Mouse (Mus musculus): ENCODE data around the gene Rab3d. TPM values are rescaled to one million over a fixed set of nuclear protein-coding genes. Genes with fewer than 3 reads are reported as not detected.

Rab3d gene
- polyA plus RNA-seq (2016; fragmentation: Nextera tagmentation; extraction: Ambion mirVana), result 12.4 and 13.1 TPM in 2 replicates

GRCm38 (mm10) chr9:21918035-21918592, at the start of gene Rab3d:
Rab3d (minus strand) TSS chr9:21918192.
- peaks cover 11% of the 10 kb centered on the region for H3K4me1 ChIP-seq
- H3K27ac ChIP-seq, result peak within 1 kb of the TSS; percentile 43
- H3K4me3 ChIP-seq (replicated peaks), result peak within 1 kb of the TSS; percentile 62
- peak; percentile 94 for ATAC-seq (ENCODE audit: low FRiP score)
- no peaks in the 10 kb centered on the region; the same call in 1 of the 2 replicates for H3K36me3 ChIP-seq (replicated peaks)
- peaks cover 29% of the 10 kb centered on the region for H3K27me3 ChIP-seq
- H3K9me3 ChIP-seq, result no peaks in the 10 kb centered on the region
- under 1% methylated on average over 36 of the region's 36 CpGs for WGBS
- H3K4me2 ChIP-seq, result peak within 1 kb of the TSS; percentile 96
- peak within 1 kb of the TSS; percentile 66 for H3K9ac ChIP-seq

DNA sequence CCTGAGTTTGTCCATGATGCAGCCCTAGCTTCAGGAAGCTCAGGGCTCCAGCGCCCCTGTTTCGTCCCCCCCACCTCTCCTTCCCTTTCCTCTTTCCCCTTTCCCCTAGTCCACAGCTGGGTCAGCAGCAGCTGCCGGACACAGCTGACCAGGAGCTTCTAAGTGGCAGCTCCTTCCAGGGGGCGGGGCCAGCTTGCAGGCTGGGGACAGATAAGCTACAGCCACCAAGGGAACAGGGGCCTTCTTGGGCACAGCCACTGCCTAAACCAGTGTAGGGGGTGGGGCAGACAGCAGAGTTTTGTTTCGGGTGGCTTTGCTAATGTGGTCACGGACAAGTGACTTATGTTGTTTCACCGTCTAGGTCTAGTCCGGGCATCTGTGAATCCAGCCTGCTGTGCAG, 45.4 kb upstream of the Rab3d start, which contains the start of gene Epor:
Epor (minus strand) TSS at position 90 of the 400 bp plus-strand sequence.
- Histone ChIP-seq H3K27me3 (peaks cover 55% of the 10 kb centered on the region), H3K27ac (no peak within 1 kb of the TSS), H3K4me3 (replicated peaks) (peak within 1 kb of the TSS; percentile 42), H3K4me1 (peaks cover 28% of the 10 kb centered on the region), H3K9me3 (no peaks in the 10 kb centered on the region), H3K36me3 (replicated peaks) (no peaks in the 10 kb centered on the region), H3K4me2 (peak within 1 kb of the TSS; percentile 72), H3K9ac (peak within 1 kb of the TSS; percentile 45)
- WGBS, result 32% methylated on average over 7 of the region's 8 CpGs
- no peak for ATAC-seq (ENCODE audit: low FRiP score)

DNA sequence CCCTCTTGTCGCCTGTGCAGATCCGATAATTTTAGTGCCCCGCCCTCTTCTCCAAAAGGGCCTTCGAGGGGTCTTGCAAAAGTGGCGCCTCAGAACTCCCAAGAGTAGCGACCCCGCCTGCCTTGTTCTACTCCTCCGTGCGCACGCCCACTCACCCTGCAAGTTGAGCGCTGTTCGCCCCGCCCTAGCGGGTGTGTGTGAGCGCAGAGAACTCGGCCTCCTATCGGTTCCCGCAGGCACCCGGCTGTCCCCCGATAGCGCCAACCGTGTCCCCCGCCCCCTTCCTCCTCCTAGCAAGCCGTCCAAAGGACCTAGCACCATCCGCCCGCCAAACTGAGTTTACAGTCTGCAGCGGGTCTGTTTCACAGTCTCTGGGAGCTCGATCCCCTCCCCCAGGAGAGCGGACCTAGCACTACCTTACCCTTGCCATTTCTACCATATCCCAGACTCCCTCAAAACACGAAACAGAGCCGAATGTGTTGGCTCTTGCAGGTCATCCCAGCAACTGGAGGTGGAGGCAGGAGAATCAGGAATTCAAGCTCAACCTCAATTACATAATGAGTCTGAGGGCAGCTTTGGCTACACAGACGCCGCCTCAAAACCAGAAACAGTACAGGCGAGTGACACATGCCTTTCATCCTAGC, 44.5 kb upstream of the Rab3d start:
- H3K27ac ChIP-seq, result no peak overlapping the region
- H3K9me3 ChIP-seq, result no peaks in the 10 kb centered on the region
- peak overlapping the region; percentile 42 for H3K4me3 ChIP-seq (replicated peaks)
- peak; percentile 83 for ATAC-seq (ENCODE audit: low FRiP score)
- peak overlapping the region; percentile 45 for H3K9ac ChIP-seq
- H3K27me3 ChIP-seq, result peaks cover 55% of the 10 kb centered on the region
- H3K4me1 ChIP-seq, result peaks cover 28% of the 10 kb centered on the region
- peak overlapping the region; percentile 72 for H3K4me2 ChIP-seq
- 3% methylated on average over 34 of the region's 34 CpGs for WGBS
- H3K36me3 ChIP-seq (replicated peaks), result 0 out of 2 replicates have a peak, but pooled peaks cover under 1% of the 10 kb centered on the region

DNA sequence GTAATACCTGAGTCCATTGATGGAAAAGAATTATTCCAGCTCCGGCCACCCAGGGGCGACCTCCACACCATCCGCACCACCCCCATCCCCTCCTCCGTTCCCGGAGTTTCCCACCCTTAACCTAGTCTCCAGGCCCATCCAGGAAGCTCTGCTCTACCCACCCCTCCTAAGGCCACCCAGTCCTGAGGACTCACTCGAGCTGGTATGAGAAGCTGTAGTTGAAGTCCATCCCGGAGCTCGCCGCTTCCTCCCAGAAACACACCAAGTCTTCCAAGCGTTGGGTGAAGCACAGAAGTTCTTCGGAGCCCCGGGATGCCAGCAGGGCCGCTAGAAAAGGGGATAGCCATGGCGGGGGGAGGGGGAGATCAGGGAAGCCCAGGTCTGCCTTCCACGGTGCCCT, 44.0 kb upstream of the Rab3d start:
- under 1% methylated on average over 15 of the region's 15 CpGs for WGBS
- Histone ChIP-seq H3K27me3 (peaks cover 55% of the 10 kb centered on the region), H3K9ac (peak overlapping the region; percentile 45), H3K4me1 (peaks cover 28% of the 10 kb centered on the region), H3K9me3 (no peaks in the 10 kb centered on the region), H3K4me2 (peak overlapping the region; percentile 72), H3K4me3 (replicated peaks) (peak overlapping the region; percentile 42), H3K36me3 (replicated peaks) (0 out of 2 replicates have a peak, but pooled peaks cover 4% of the 10 kb centered on the region), H3K27ac (no peak overlapping the region)
- ATAC-seq (ENCODE audit: low FRiP score), result peak; percentile 47

DNA sequence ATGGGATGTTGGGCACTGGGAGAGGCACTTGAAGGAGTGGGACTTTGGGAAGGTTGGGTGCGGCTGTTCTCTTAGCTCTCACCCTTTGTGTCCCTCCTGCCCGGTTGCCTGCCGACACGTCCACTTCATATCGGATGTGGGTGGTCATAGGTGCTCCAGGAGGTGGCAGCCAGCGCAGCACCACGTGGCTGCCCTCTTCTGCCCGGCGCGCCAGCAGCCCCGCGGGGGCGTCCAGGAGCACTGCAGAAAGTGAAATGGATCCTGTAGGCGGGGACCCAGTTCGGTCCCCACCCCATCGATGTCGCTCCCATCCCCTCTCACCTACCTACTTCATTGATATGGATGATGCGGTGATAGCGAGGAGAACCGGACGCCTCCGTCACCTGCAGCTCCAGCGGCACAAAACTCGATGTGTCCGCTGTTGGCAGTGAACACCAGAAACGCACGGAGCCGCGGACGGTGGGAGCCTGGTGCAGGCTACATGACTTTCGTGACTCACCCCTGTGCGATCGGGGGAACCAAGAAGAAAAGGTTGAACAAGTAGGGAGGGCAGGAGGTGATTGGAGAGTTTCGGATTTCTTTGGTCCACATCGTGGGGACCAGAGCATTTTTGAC, 43.5 kb upstream of the Rab3d start:
- H3K27me3 ChIP-seq, result peaks cover 55% of the 10 kb centered on the region
- H3K4me1 ChIP-seq, result peaks cover 32% of the 10 kb centered on the region
- H3K4me2 ChIP-seq, result peak overlapping the region; percentile 72
- no peak overlapping the region for H3K9ac ChIP-seq
- no peak for ATAC-seq (ENCODE audit: low FRiP score)
- no peak overlapping the region for H3K27ac ChIP-seq
- WGBS, result 2% methylated on average over 35 of the region's 35 CpGs
- H3K36me3 ChIP-seq (replicated peaks), result 0 out of 2 replicates have a peak, but pooled peaks cover 4% of the 10 kb centered on the region
- peak overlapping the region; percentile 42 for H3K4me3 ChIP-seq (replicated peaks)
- H3K9me3 ChIP-seq, result no peaks in the 10 kb centered on the region

GRCm38 (mm10) chr9:21960558-21961208, 42.7 kb upstream of the Rab3d start:
- Histone ChIP-seq H3K9ac (no peak overlapping the region), H3K27me3 (peaks cover 55% of the 10 kb centered on the region)

DNA sequence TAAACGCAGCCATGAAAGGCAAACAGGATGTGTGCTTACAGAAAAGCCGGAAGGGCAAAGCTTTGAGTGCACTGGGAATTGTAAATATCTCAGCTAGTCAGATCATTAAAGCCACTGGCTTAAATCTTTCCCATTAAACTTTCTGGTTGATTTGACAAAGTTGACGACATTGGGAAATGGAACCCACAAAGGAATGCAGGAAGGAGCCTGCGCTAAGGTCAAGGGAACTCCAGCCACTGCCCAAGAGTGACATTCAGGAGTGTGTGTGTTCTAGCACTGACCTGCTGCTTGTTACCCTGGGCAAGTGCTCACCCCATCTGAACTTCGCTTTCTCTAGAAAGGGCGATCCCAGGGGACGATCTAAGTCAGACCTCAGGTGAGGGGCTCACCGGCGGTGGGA, 42.1 kb upstream of the Rab3d start:
- H3K4me3 ChIP-seq (replicated peaks), result no peak overlapping the region
- WGBS, result 46% methylated on average over 9 of the region's 9 CpGs
- H3K4me2 ChIP-seq, result no peak overlapping the region
- no peak for ATAC-seq (ENCODE audit: low FRiP score)
- H3K36me3 ChIP-seq (replicated peaks), result 0 out of 2 replicates have a peak, but pooled peaks cover 4% of the 10 kb centered on the region
- H3K27me3 ChIP-seq, result peaks cover 55% of the 10 kb centered on the region
- H3K4me1 ChIP-seq, result peaks cover 35% of the 10 kb centered on the region
- H3K27ac ChIP-seq, result no peak overlapping the region
- H3K9me3 ChIP-seq, result no peaks in the 10 kb centered on the region
- H3K9ac ChIP-seq, result no peak overlapping the region

More at GRCm38 (mm10) chr9:21960558-21961208, 42.7 kb upstream of the Rab3d start:
- 8% methylated on average over 26 of the region's 26 CpGs for WGBS
- no peak overlapping the region; the same call in 1 of the 2 replicates for H3K4me3 ChIP-seq (replicated peaks)
- 0 out of 2 replicates have a peak, but pooled peaks cover 4% of the 10 kb centered on the region for H3K36me3 ChIP-seq (replicated peaks)
- peaks cover 35% of the 10 kb centered on the region for H3K4me1 ChIP-seq
- no peak overlapping the region for H3K27ac ChIP-seq
- H3K4me2 ChIP-seq, result peak overlapping the region; percentile 30; the same call in 1 of the 2 replicates
- ATAC-seq (ENCODE audit: low FRiP score), result no peak
- no peaks in the 10 kb centered on the region for H3K9me3 ChIP-seq

DNA sequence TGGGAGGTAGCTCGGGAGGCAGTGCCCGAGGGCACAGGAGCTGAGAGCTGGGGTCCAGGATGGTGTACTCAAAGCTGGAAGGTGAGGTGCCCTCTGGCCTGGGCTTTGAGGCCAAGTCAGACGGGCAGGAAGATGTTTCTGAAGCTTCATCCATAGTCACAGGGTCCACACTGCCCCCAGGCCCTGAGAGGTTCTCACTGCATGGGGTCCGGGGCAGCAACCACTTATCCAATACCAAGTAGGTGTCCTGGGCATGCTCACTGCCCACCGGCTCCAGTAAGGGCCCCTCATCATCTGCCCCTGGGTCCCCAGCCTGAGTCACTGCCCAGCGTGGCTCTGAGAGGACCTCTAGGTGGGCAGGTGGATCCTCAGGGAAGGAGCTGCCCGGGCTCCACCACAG, 41.3 kb upstream of the Rab3d start:
- peaks cover 40% of the 10 kb centered on the region for H3K4me1 ChIP-seq
- H3K27me3 ChIP-seq, result peaks cover 54% of the 10 kb centered on the region
- 85% methylated on average over 7 of the region's 7 CpGs for WGBS
- H3K9ac ChIP-seq, result no peak overlapping the region
- 0 out of 2 replicates have a peak, but pooled peaks cover 4% of the 10 kb centered on the region for H3K36me3 ChIP-seq (replicated peaks)
- H3K4me3 ChIP-seq (replicated peaks), result no peak overlapping the region
- H3K9me3 ChIP-seq, result no peaks in the 10 kb centered on the region
- no peak overlapping the region for H3K27ac ChIP-seq
- H3K4me2 ChIP-seq, result no peak overlapping the region
- ATAC-seq (ENCODE audit: low FRiP score), result no peak

GRCm38 (mm10) chr9:21958372-21958771, 40.4 kb upstream of the Rab3d start:
- H3K4me2 ChIP-seq, result no peak overlapping the region

GRCm38 (mm10) chr9:21955570-21956281, 37.7 kb upstream of the Rab3d start, which contains the start of gene Swsap1:
Swsap1 (plus strand) TSS chr9:21955755.
- ATAC-seq (ENCODE audit: low FRiP score), result peak; percentile 98
- H3K9ac ChIP-seq, result peak within 1 kb of the TSS; percentile 81
- H3K27ac ChIP-seq, result peak within 1 kb of the TSS; percentile 93
- under 1% methylated on average over 49 of the region's 54 CpGs for WGBS
- H3K4me3 ChIP-seq (replicated peaks), result peak within 1 kb of the TSS; percentile 71
- peak within 1 kb of the TSS; percentile 65 for H3K4me2 ChIP-seq
- 0 out of 2 replicates have a peak, but pooled peaks cover 3% of the 10 kb centered on the region for H3K9me3 ChIP-seq
- H3K4me1 ChIP-seq, result peaks cover 26% of the 10 kb centered on the region
- 0 out of 2 replicates have a peak, but pooled peaks cover 4% of the 10 kb centered on the region for H3K36me3 ChIP-seq (replicated peaks)
- H3K27me3 ChIP-seq, result peaks cover 19% of the 10 kb centered on the region

More at GRCm38 (mm10) chr9:21958372-21958771, 40.4 kb upstream of the Rab3d start:
- H3K4me3 ChIP-seq (replicated peaks), result no peak overlapping the region
- no peak overlapping the region for H3K9ac ChIP-seq
- no peak for ATAC-seq (ENCODE audit: low FRiP score)
- 0 out of 2 replicates have a peak, but pooled peaks cover 4% of the 10 kb centered on the region for H3K36me3 ChIP-seq (replicated peaks)
- WGBS, result 83% methylated on average over 5 of the region's 5 CpGs
- H3K27ac ChIP-seq, result no peak overlapping the region
- H3K4me1 ChIP-seq, result peaks cover 42% of the 10 kb centered on the region
- H3K9me3 ChIP-seq, result no peaks in the 10 kb centered on the region
- H3K27me3 ChIP-seq, result peaks cover 45% of the 10 kb centered on the region

DNA sequence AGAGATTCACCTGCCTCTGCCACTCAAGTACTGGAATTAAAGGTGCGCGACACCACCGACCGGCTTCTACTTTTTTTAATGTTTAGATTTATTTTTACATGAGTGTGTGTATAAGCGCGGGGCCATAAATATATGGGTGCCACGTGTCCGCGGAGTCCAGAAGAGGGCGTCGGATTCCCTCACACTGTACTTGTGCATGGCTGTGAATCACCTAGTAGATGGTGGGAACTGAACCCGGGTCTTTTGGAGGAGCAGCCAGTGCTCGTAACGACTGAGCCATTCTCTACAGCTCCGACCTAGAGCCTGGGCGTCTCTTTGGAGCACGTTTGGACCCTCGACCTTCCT, 37.2 kb upstream of the Rab3d start:
- peak overlapping the region; percentile 93 for H3K27ac ChIP-seq
- H3K9me3 ChIP-seq, result 0 out of 2 replicates have a peak, but pooled peaks cover 3% of the 10 kb centered on the region
- H3K4me2 ChIP-seq, result peak overlapping the region; percentile 65
- H3K4me3 ChIP-seq (replicated peaks), result peak overlapping the region; percentile 71
- 0 out of 2 replicates have a peak, but pooled peaks cover 4% of the 10 kb centered on the region for H3K36me3 ChIP-seq (replicated peaks)
- 0 out of 2 replicates have a peak overlapping the region, but pooled peaks have one; percentile 81 for H3K9ac ChIP-seq
- peaks cover 23% of the 10 kb centered on the region for H3K4me1 ChIP-seq
- WGBS, result 2% methylated on average over 18 of the region's 18 CpGs
- H3K27me3 ChIP-seq, result peaks cover 14% of the 10 kb centered on the region
- peak; percentile 65 for ATAC-seq (ENCODE audit: low FRiP score)
